Mouse (Mus musculus): ENCODE results near the gene Tmem178.
"Not testable (repeated sequence)": the region's sequence is repeated elsewhere in the genome, so short reads cannot be mapped to it uniquely, and the experiment has no call there.

The Tmem178 gene

GRCm38 (mm10) chr17:80945510-80945909 is 1.1 kb downstream of the Tmem178 start:
- DNase-seq (ENCODE audit: low spot score): not testable (repeated sequence)

GRCm38 (mm10) chr17:80946091-80946885 is 1.9 kb downstream of the Tmem178 start:
- no peak for DNase-seq (ENCODE audit: low spot score)

- no peak for DNase-seq (ENCODE audit: low spot score)
Measured at GRCm38 (mm10) chr17:80947075-80947960, 2.9 kb downstream of the Tmem178 start.

GRCm38 (mm10) chr17:80949382-80949781 is 5.0 kb downstream of the Tmem178 start:
- DNase-seq (ENCODE audit: low spot score): no peak

- DNase-seq (ENCODE audit: low spot score): no peak
Measured at GRCm38 (mm10) chr17:80949895-80950294, 5.5 kb downstream of the Tmem178 start.

GRCm38 (mm10) chr17:80952305-80952704 is 7.9 kb downstream of the Tmem178 start:
- no peak for DNase-seq (ENCODE audit: low spot score)

- DNase-seq (ENCODE audit: low spot score): no peak
Measured at GRCm38 (mm10) chr17:80955415-80955814, 11.0 kb downstream of the Tmem178 start.

GRCm38 (mm10) chr17:80955998-80956811 is 11.8 kb downstream of the Tmem178 start:
- no peak for DNase-seq (ENCODE audit: low spot score)

- DNase-seq (ENCODE audit: low spot score): no peak
Measured at GRCm38 (mm10) chr17:80958332-80958731, 13.9 kb downstream of the Tmem178 start.

- DNase-seq (ENCODE audit: low spot score): no peak
Measured at GRCm38 (mm10) chr17:80959840-80960239, 15.4 kb downstream of the Tmem178 start.

GRCm38 (mm10) chr17:80967475-80967874 is 23.0 kb downstream of the Tmem178 start:
- no peak for DNase-seq (ENCODE audit: low spot score)

GRCm38 (mm10) chr17:80969643-80970619 is 25.5 kb downstream of the Tmem178 start:
- DNase-seq (ENCODE audit: low spot score): peak; percentile 40

GRCm38 (mm10) chr17:80970716-80971115 is 26.3 kb downstream of the Tmem178 start:
- peak; percentile 61 for DNase-seq (ENCODE audit: low spot score)

GRCm38 (mm10) chr17:80972891-80973290 is 28.5 kb downstream of the Tmem178 start:
- no peak for DNase-seq (ENCODE audit: low spot score)

GRCm38 (mm10) chr17:80977245-80977644 is 32.8 kb downstream of the Tmem178 start:
- no peak for DNase-seq (ENCODE audit: low spot score)

GRCm38 (mm10) chr17:80980096-80980495 is 35.7 kb downstream of the Tmem178 start:
- no peak for DNase-seq (ENCODE audit: low spot score)

GRCm38 (mm10) chr17:80981721-80982411 is 37.4 kb downstream of the Tmem178 start:
- DNase-seq (ENCODE audit: low spot score): no peak

GRCm38 (mm10) chr17:80982412-80982787 is 38.0 kb downstream of the Tmem178 start:
- peak; percentile 49 for DNase-seq (ENCODE audit: low spot score)

GRCm38 (mm10) chr17:80982976-80983375 is 38.5 kb downstream of the Tmem178 start:
- DNase-seq (ENCODE audit: low spot score): no peak

- no peak for DNase-seq (ENCODE audit: low spot score)
Measured at GRCm38 (mm10) chr17:80991535-80992127, 47.2 kb downstream of the Tmem178 start.

All from ovary, adult 18-20 months (tissue).